Comparison of ENCODE assay signal across 12 mouse cellular contexts in the genomic region with DNA sequence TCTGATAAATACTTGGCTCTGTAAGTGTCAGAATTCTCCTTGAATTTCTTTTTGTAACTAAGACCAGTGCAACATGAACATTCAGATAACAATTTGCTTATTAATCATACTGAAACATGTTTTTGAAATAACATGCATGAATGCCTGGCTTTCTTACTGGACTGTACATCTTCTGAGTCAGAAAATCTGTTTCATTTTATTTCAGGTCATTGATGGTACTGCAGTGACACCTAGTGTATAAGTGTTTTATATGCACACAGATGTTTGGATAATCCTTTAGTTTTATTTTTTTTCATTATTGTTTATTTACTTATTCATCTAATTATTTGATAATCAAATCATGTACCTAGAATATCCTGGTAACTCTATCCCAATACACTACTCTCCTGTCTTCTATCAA.
DNase-seq lines count a peak whose midpoint lies in the region; TF ChIP-seq lines count a peak whose summit lies in the region.
"Had no signal": no experiment of that assay in that cellular context is flagged by ENCODE, and none has a peak within 500 bp of the region (broad histone marks: within the 10 kb centered on the region; RNA-seq: fewer than 3 reads in every experiment).

No protein-coding gene starts in this region.

- H3K27me3 ChIP-seq in kidney, adult 2 months (replicated peaks; ENCODE audit: control insufficient read depth, insufficient read depth, low read length) = no peaks in the 10 kb centered on the region
- H3K27me3 ChIP-seq: limb, embryonic 12.5 days; lung, embryonic 15.5 days; midbrain, embryonic 12.5 days had no signal

- TF ChIP-seq CTCF in kidney, adult 2 months (conservative IDR thresholded peaks at IDR 0.05; ENCODE audit: insufficient read depth, insufficient read length, low read depth, low read length) = 0 out of 2 replicates have a peak, but pooled peaks have one; percentile 3

- H3K36me3 ChIP-seq in kidney, adult 2 months (ENCODE audit: control insufficient read depth, insufficient read depth, low read length) = no peaks in the 10 kb centered on the region
- H3K36me3 ChIP-seq: limb, embryonic 12.5 days; lung, embryonic 15.5 days; midbrain, embryonic 12.5 days had no signal

- H3K27ac ChIP-seq in kidney, adult 2 months (ENCODE audit: insufficient read depth, low read depth, low read length) = no peak overlapping the region
- H3K27ac ChIP-seq: limb, embryonic 12.5 days; lung, embryonic 15.5 days; midbrain, embryonic 12.5 days had no signal

- no peaks in the 10 kb centered on the region for H3K4me1 ChIP-seq in kidney, adult 2 months (ENCODE audit: control insufficient read depth, insufficient read depth, low read length)
- H3K4me1 ChIP-seq: limb, embryonic 12.5 days; lung, embryonic 15.5 days; midbrain, embryonic 12.5 days had no signal

- no peak overlapping the region for H3K4me3 ChIP-seq in kidney, adult 2 months (ENCODE audit: insufficient read depth, low read depth, low read length)
- H3K4me3 ChIP-seq: limb, embryonic 12.5 days; lung, embryonic 15.5 days; midbrain, embryonic 12.5 days had no signal

- TF ChIP-seq POLR2A in kidney, adult 2 months (IDR thresholded peaks at IDR 0.05; ENCODE audit: low read depth, low read length) = no peak

- DNase-seq in cerebellum, postnatal 10 days = peak; percentile 2 to 25
- DNase-seq in cerebellum, postnatal 4 days (ENCODE audit: low spot score in 2 of 2) = no peak
- DNase-seq in kidney, adult 2 months = no peak
- no peak for DNase-seq in kidney, adult 18-20 months
- peak; percentile 31 for DNase-seq in 3T3-L1 (ENCODE audit: low read depth, low spot score)
- peak; percentile 12 for DNase-seq in embryo, embryonic 11 days
- no peak for DNase-seq in yolk sac, embryonic 10.5 days (ENCODE audit: low spot score)
- DNase-seq in thymus, postnatal 0 days (ENCODE audit: low spot score) = no peak
- DNase-seq: kidney, adult 8-10 months had no signal

Comparison
In these comparisons a context has a peak if more than half of its experiments do, and no peak if none do; other contexts are left out.
1. DNase-seq: peak in cerebellum, postnatal 10 days (2 of 2), 3T3-L1 (single experiment) and embryo, embryonic 11 days (single experiment); none in cerebellum, postnatal 4 days (0 of 2), kidney, adult 2 months (single experiment), kidney, adult 18-20 months (single experiment), yolk sac, embryonic 10.5 days (single experiment) and thymus, postnatal 0 days (single experiment).